Mouse (Mus musculus) MEL (cell line): ENCODE measurements around the gene Gjc1.

ENCODE experiments used
- CTCF ChIP-seq, 3 experiments: IDR thresholded peaks in 2 of 3; conservative IDR thresholded peaks in 1 of 3; 2 replicates each; pipeline ENCODE4 v1.5.1; 2011 to 2012; ENCODE audit warnings: low read length in 3 of 3, low read depth in 2 of 3, mild to moderate bottlenecking in 2 of 3, improper control_type of control experiment in 1 of 3, inconsistent platforms in 1 of 3, mixed read lengths in 1 of 3, moderate library complexity in 1 of 3; ENCODE audit not compliant: control insufficient read depth in 1 of 3, insufficient read depth in 1 of 3, poor library complexity in 1 of 3, severe bottlenecking in 1 of 3
- ELF1 ChIP-seq: IDR thresholded peaks from 2 replicates; pipeline ENCODE4 v1.6.1; 2014; ENCODE audit warnings: low read depth, mild to moderate bottlenecking, inconsistent platforms, low read length, improper control_type of control experiment, moderate library complexity
- EP300 ChIP-seq, 2 experiments: IDR thresholded peaks; 2 replicates each; pipeline ENCODE4 v1.6.1; 2011; ENCODE audit warnings: improper control_type of control experiment in 2 of 2, low read length in 2 of 2, low read depth in 1 of 2, mild to moderate bottlenecking in 1 of 2
- GATA1 ChIP-seq: IDR thresholded peaks from 2 replicates; pipeline ENCODE4 v1.6.1; 2011; ENCODE audit warnings: low read depth, low read length, improper control_type of control experiment
- KAT2A ChIP-seq: conservative IDR thresholded peaks from 2 replicates; pipeline ENCODE4 v1.6.1; 2012; ENCODE audit warnings: low read depth, low read length, improper control_type of control experiment, inconsistent platforms
- MAX ChIP-seq: IDR thresholded peaks from 2 replicates; pipeline ENCODE4 v1.6.1; 2011; ENCODE audit warnings: low read length, improper control_type of control experiment
- MYC ChIP-seq: IDR thresholded peaks from 2 replicates; pipeline ENCODE4 v1.6.1; 2011; ENCODE audit warnings: low read depth, mild to moderate bottlenecking, low read length, improper control_type of control experiment, moderate library complexity
- NRF1 ChIP-seq: IDR thresholded peaks from 2 replicates; pipeline ENCODE4 v1.6.1; 2014; ENCODE audit warnings: low read depth, mild to moderate bottlenecking, inconsistent platforms, low read length, improper control_type of control experiment, moderate library complexity; ENCODE audit not compliant: poor library complexity, insufficient read depth, severe bottlenecking
- RCOR1 ChIP-seq: IDR thresholded peaks from 2 replicates; pipeline ENCODE4 v1.6.1; 2012; ENCODE audit warnings: low read depth, mild to moderate bottlenecking, inconsistent platforms, low read length, improper control_type of control experiment
- SIN3A ChIP-seq: IDR thresholded peaks from 2 replicates; pipeline ENCODE4 v1.6.1; 2012; ENCODE audit warnings: low read length, improper control_type of control experiment, inconsistent platforms
- SMC3 ChIP-seq: IDR thresholded peaks from 2 replicates; pipeline ENCODE4 v1.6.1; 2011; ENCODE audit warnings: low read depth, low read length, improper control_type of control experiment
- USF2 ChIP-seq, 2 experiments: IDR thresholded peaks; 2 replicates each; pipeline ENCODE4 v1.6.1; 2011 to 2012; ENCODE audit warnings: improper control_type of control experiment in 2 of 2, low read length in 2 of 2, borderline replicate concordance in 1 of 2, inconsistent platforms in 1 of 2, low read depth in 1 of 2, mild to moderate bottlenecking in 1 of 2; ENCODE audit not compliant: insufficient read depth in 1 of 2

DNA sequence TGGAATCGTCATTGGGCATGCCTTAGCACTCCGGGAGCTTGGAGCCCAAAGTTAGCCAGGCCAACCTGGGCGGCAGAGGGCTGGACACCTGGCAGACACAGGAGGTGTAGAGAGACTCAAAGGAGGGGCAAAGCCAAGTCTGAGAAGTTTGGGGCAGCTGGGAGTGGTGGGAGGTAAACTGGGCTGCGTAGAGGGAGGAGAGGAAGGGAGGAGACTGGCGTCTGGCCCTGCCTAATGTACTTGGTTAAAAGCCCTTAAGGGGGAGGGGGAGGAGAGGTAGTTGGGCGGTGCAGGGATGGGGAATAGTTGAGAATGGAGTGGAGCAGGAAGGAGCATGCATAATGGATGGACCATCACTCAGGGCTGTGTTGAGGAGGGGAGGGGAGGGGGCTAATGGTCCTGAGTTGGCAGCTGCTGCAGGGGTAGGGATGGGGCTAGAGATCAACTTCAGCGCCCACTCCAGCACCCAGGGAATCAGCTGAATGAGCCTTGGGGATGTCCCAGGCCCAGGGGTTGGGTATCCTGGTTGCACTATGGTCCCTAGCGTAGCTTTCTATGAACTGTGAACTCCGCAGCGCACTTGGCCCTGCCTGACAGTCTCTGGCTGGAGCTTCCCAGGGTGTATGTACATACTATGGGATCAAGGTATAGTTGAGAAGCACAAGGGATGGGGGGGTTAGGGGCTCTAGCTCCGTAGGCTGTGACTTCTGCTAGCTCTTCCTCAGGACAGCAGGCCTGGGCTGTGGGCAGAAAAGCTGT lies 56.3 kb downstream of the Gjc1 start:
- TF ChIP-seq GATA1, result no peak
- TF ChIP-seq KAT2A, result no peak
- TF ChIP-seq MAX, result no peak
- no peak for TF ChIP-seq NRF1
- TF ChIP-seq EP300 (IDR thresholded peaks at IDR 0.05; ENCODE audit: low read depth in 1 of 2, low read length in 2 of 2), result no peak
- no peak for TF ChIP-seq CTCF (IDR thresholded peaks at IDR 0.05 in 2 of 3, conservative IDR thresholded peaks at IDR 0.05 in 1 of 3; ENCODE audit: control insufficient read depth in 1 of 3, insufficient read depth in 1 of 3, low read depth in 2 of 3, low read length in 3 of 3, poor library complexity in 1 of 3, severe bottlenecking in 1 of 3)
- no peak for TF ChIP-seq USF2 (IDR thresholded peaks at IDR 0.05; ENCODE audit: borderline replicate concordance in 1 of 2, insufficient read depth in 1 of 2, low read depth in 1 of 2, low read length in 2 of 2)
- no peak for TF ChIP-seq ELF1
- TF ChIP-seq SMC3, result no peak
- TF ChIP-seq RCOR1, result no peak
- no peak for TF ChIP-seq MYC
- no peak for TF ChIP-seq SIN3A
